Mouse (Mus musculus) spleen, adult 18-20 months (tissue): ENCODE results near the gene Gna12.
A peak's percentile ranks its signal among the peaks of the same experiment; 100 is the strongest.

ENCODE experiments used
- DNase-seq, 2 experiments: peaks; one replicate each; pipeline ENCODE4 v3.0.0; 2022; ENCODE audit warnings: mixed read lengths in 2 of 2

Gna12 gene

GRCm38 (mm10) chr5:140830314-140831063 is at the start of gene Gna12:
Gene Gna12 (minus strand): TSS chr5:140830431.
- DNase-seq, result peak; percentile 95 to 97

GRCm38 (mm10) chr5:140878644-140879043 is 48.4 kb upstream of the Gna12 start:
- DNase-seq, result no peak

GRCm38 (mm10) chr5:140873736-140874307 is 43.6 kb upstream of the Gna12 start:
- DNase-seq, result no peak

- no peak for DNase-seq
Observed at GRCm38 (mm10) chr5:140873039-140873551, 42.9 kb upstream of the Gna12 start.

- DNase-seq, result peak in 1 of 2 experiments; percentile 39
Observed at GRCm38 (mm10) chr5:140872532-140873038, 42.4 kb upstream of the Gna12 start.

- no peak for DNase-seq
Observed at GRCm38 (mm10) chr5:140871241-140871640, 41.0 kb upstream of the Gna12 start.

GRCm38 (mm10) chr5:140869034-140869433 is 38.8 kb upstream of the Gna12 start:
- DNase-seq, result peak in 1 of 2 experiments; percentile 61

GRCm38 (mm10) chr5:140859730-140860129 is 29.5 kb upstream of the Gna12 start:
- DNase-seq, result no peak

- no peak for DNase-seq
Observed at GRCm38 (mm10) chr5:140858335-140858734, 28.1 kb upstream of the Gna12 start.

- DNase-seq, result no peak
Observed at GRCm38 (mm10) chr5:140857432-140858154, 27.4 kb upstream of the Gna12 start.

- no peak for DNase-seq
Observed at GRCm38 (mm10) chr5:140855909-140856530, 25.8 kb upstream of the Gna12 start.

GRCm38 (mm10) chr5:140854700-140855099 is 24.5 kb upstream of the Gna12 start:
- no peak for DNase-seq

GRCm38 (mm10) chr5:140853723-140854122 is 23.5 kb upstream of the Gna12 start:
- DNase-seq, result no peak

- no peak for DNase-seq
Observed at GRCm38 (mm10) chr5:140852435-140852996, 22.3 kb upstream of the Gna12 start.

GRCm38 (mm10) chr5:140847300-140847729 is 17.1 kb upstream of the Gna12 start:
- DNase-seq, result peak; percentile 18 to 31

- DNase-seq, result no peak
Observed at GRCm38 (mm10) chr5:140841942-140842341, 11.7 kb upstream of the Gna12 start.

GRCm38 (mm10) chr5:140831064-140831431 is 817 bp upstream of the Gna12 start:
- DNase-seq, result no peak

GRCm38 (mm10) chr5:140829911-140830294 is 328 bp downstream of the Gna12 start:
- DNase-seq, result peak; percentile 43 to 46

GRCm38 (mm10) chr5:140829081-140829910 is 935 bp downstream of the Gna12 start:
- no peak for DNase-seq

GRCm38 (mm10) chr5:140828363-140828762 is 1.9 kb downstream of the Gna12 start:
- no peak for DNase-seq

GRCm38 (mm10) chr5:140827896-140828295 is 2.3 kb downstream of the Gna12 start:
- no peak for DNase-seq

- no peak for DNase-seq
Observed at GRCm38 (mm10) chr5:140827413-140827812, 2.8 kb downstream of the Gna12 start.
